Mouse (Mus musculus) midbrain, embryonic 12.5 days (tissue): Measurements from ENCODE around the gene 4930524B15Rik. TPM values are rescaled to one million over a fixed set of nuclear protein-coding genes. Genes with fewer than 3 reads are reported as not detected.

Experiments used
- ATAC-seq: fragments of 200-750 bp; cut with Nextera tagmentation; 2 replicates; pipeline ENCODE4 v1.8.0; 2017; ENCODE audit warnings: low read depth, moderate TSS enrichment, moderate library complexity; ENCODE audit not compliant: low FRiP score
- H3K27ac ChIP-seq: fragments of 300-500 bp; sonication (generic); replicated peaks from 2 replicates; pipeline ENCODE4 v1.5.1; 2016; ENCODE audit warnings: mild to moderate bottlenecking
- H3K27me3 ChIP-seq: fragments of 300-500 bp; sonication (generic); 2 replicates; pipeline ENCODE4 v1.6.1; 2016; ENCODE audit warnings: mild to moderate bottlenecking
- H3K36me3 ChIP-seq: fragments of 300-500 bp; sonication (generic); 2 replicates; pipeline ENCODE4 v1.6.1; 2016
- H3K4me1 ChIP-seq: fragments of 300-500 bp; sonication (generic); 2 replicates; pipeline ENCODE4 v1.6.1; 2016
- H3K4me2 ChIP-seq: fragments of 300-500 bp; sonication (generic); replicated peaks from 2 replicates; pipeline ENCODE4 v1.6.1; 2016; ENCODE audit warnings: mild to moderate bottlenecking, moderate library complexity
- H3K4me3 ChIP-seq: fragments of 300-500 bp; sonication (generic); 2 replicates; pipeline ENCODE4 v1.5.1; 2016; ENCODE audit warnings: mild to moderate bottlenecking
- H3K9ac ChIP-seq: fragments of 300-500 bp; sonication (generic); replicated peaks from 2 replicates; pipeline ENCODE4 v1.6.1; 2016; ENCODE audit warnings: mild to moderate bottlenecking, moderate library complexity
- H3K9me3 ChIP-seq: fragments of 300-500 bp; sonication (generic); 2 replicates; pipeline ENCODE4 v1.6.1; 2016; ENCODE audit warnings: mild to moderate bottlenecking
- WGBS: fragments of 180-500 bp; shearing (Covaris S2); methylation state at CpG from one replicate; pipeline ENCODE4 v1.1.7; 2016; 5-methylcytosine and 5-hydroxymethylcytosine counted together
- polyA plus RNA-seq: library from polyadenylated mRNA; unstranded; fragments of >200 nt; fragmentation: Nextera tagmentation; extraction: Ambion mirVana; gene quantifications from 2 replicates; pipeline ENCODE4 v1.2.1, GENCODE M21; 2016

4930524B15Rik gene
- polyA plus RNA-seq: 0.11 and 0.18 TPM in 2 replicates

DNA sequence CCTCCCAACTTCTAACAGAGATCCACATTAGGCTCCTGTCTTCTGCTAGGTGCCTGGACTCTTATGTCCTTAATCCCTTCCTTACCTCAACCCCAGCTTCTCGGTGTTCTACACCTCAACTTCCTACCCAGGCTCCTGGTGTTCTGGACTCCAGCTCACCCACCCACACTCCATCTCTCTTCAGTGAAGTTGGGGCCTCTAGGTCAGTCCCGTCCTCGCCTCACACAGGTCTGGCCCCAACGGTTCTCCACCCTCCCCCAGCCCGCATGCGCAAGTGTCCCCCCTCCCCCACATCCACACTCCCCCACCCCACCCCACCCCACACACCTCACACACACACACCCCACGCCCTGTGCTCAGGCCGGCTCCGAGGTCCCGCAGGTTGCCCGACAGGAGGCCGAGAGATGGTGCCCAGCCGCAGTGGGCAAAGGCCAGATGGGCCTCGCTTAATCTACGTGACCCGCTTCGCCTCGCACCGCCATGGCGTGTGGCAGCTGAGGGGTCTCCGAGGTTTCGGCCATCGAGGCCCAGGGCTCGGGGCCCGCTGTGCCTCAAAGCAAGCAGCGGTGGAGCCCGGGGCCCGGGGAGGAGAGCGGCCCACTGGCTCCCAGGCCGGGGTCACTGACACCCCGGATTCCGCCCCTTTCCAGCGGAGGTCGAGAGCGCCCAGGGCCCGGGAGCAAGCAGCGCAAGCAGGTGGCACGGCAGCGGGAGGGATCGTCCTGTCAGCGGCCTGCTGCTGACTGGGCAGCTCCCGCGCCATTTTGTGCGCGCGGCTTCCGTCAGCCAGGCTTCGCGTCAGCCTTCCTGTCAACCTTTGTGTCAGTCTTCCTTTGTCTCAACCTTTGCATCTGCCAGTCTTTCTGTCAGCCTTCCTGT lies at the start of gene 4930524B15Rik:
TSS of gene 4930524B15Rik (plus strand) at position 337 of the 879 bp plus-strand sequence.
- H3K9ac ChIP-seq: peak within 1 kb of the TSS; percentile 50
- H3K4me3 ChIP-seq: peak within 1 kb of the TSS; percentile 32
- peak; percentile 68; the same call in 1 of the 2 replicates for ATAC-seq
- peak within 1 kb of the TSS; percentile 51 for H3K4me2 ChIP-seq
- no peaks in the 10 kb centered on the region for H3K4me1 ChIP-seq
- WGBS: 52% methylated on average over 43 of the region's 49 CpGs
- no peaks in the 10 kb centered on the region for H3K27me3 ChIP-seq
- no peaks in the 10 kb centered on the region for H3K36me3 ChIP-seq
- H3K9me3 ChIP-seq: no peaks in the 10 kb centered on the region
- no peak within 1 kb of the TSS for H3K27ac ChIP-seq

DNA sequence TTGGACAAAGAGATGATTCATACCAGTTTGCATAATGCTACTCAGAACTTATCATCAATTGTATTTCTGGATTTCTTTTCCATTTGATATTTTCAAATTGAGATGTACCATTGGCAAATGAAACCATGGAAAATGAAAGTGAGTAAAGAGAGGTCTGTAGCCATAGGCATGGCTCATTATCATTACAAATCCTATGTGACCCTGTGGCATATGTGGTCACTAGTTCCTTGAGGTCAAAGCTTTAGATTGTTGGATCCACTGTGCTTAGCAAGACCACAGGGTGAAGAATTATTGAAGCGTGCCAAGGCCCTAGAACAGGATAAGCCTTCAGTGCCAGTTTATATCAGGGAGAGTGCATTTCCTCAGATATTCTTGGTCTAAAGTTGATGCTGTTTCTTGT lies 47.6 kb upstream of the 4930524B15Rik start:
- no peak for ATAC-seq
- H3K27me3 ChIP-seq: no peaks in the 10 kb centered on the region
- no peaks in the 10 kb centered on the region for H3K9me3 ChIP-seq
- H3K4me2 ChIP-seq: no peak overlapping the region
- peaks cover 6% of the 10 kb centered on the region; the same call in 1 of the 2 replicates for H3K36me3 ChIP-seq
- 81% methylated on average over 1 of the region's 1 CpGs for WGBS
- no peak overlapping the region for H3K4me3 ChIP-seq
- H3K9ac ChIP-seq: no peak overlapping the region
- H3K27ac ChIP-seq: no peak overlapping the region
- H3K4me1 ChIP-seq: no peaks in the 10 kb centered on the region

GRCm38 (mm10) chr11:31930051-31930450 lies 35.3 kb upstream of the 4930524B15Rik start:
- Histone ChIP-seq H3K4me3 (no peak overlapping the region), H3K4me1 (no peaks in the 10 kb centered on the region), H3K9ac (no peak overlapping the region), H3K9me3 (no peaks in the 10 kb centered on the region), H3K4me2 (no peak overlapping the region), H3K27ac (no peak overlapping the region), H3K36me3 (peaks cover 46% of the 10 kb centered on the region), H3K27me3 (no peaks in the 10 kb centered on the region)
- WGBS: 93% methylated on average over 10 of the region's 10 CpGs
- ATAC-seq: no peak

DNA sequence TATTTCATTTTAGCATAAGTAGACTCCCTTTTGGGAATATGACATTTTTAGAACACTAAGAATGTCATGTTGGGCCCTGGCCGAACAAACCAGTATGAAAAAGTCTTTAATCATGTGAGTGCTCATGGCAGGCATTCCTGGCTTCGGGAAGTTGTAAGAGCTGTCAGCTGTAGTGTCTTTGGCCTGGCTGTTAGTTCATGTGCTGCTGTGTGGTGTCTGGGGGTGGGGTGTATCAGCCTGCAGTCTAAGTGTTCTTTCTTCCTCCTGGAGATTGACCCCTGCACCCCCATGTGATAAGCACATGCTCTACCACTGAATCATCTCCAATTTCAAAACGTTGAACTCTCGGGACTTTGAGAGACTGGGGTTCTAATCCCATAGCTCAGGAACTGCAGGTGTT lies 29.7 kb upstream of the 4930524B15Rik start:
- Histone ChIP-seq H3K4me2 (no peak overlapping the region), H3K4me3 (no peak overlapping the region), H3K9ac (no peak overlapping the region), H3K27ac (no peak overlapping the region), H3K27me3 (no peaks in the 10 kb centered on the region), H3K9me3 (no peaks in the 10 kb centered on the region), H3K4me1 (0 out of 2 replicates have a peak, but pooled peaks cover under 1% of the 10 kb centered on the region), H3K36me3 (peaks cover 12% of the 10 kb centered on the region)
- 59% methylated on average over 4 of the region's 4 CpGs for WGBS
- ATAC-seq: no peak

DNA sequence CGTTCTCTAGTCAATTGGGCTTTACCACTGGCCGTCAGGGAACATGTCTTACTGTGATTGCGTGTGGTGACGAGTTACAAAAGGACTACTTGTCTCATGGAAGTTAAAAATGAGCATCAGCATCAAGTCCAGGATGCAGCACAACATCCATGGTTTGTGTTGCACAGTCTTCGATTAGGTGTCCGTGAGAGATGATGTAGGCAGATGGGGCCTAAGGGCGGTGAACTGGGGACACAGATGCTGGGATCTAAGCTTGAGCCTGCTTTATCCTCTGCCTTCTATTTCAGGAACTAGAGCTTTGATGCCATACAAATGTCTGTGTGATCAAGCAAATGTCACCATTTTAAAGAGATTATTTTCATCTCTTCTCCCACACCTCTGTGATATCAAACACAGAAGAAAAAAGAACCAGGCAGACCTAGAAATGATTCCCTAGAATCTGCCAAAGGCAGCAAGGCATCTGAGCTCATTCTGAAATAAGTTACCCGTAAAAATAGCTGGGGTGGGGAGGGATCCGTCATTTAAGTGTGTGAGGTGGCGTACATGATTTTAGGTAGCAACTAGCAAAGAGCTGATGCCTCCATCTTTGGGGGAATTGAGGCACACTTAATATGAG lies 28.4 kb upstream of the 4930524B15Rik start:
- Histone ChIP-seq H3K27ac (no peak overlapping the region), H3K9ac (no peak overlapping the region), H3K4me1 (peaks cover 13% of the 10 kb centered on the region), H3K4me2 (no peak overlapping the region), H3K36me3 (no peaks in the 10 kb centered on the region; the same call in 1 of the 2 replicates), H3K27me3 (no peaks in the 10 kb centered on the region), H3K9me3 (no peaks in the 10 kb centered on the region), H3K4me3 (no peak overlapping the region)
- no peak for ATAC-seq
- 93% methylated on average over 10 of the region's 10 CpGs for WGBS

- H3K27me3 ChIP-seq: no peaks in the 10 kb centered on the region
- no peak overlapping the region for H3K4me3 ChIP-seq
- H3K9me3 ChIP-seq: no peaks in the 10 kb centered on the region; the same call in 1 of the 2 replicates
- no peaks in the 10 kb centered on the region for H3K36me3 ChIP-seq
- WGBS: 71% methylated on average over 13 of the region's 13 CpGs
- H3K27ac ChIP-seq: peak overlapping the region; percentile 46
- ATAC-seq: peak; percentile 75
- peak overlapping the region; percentile 29 for H3K4me2 ChIP-seq
- peaks cover 13% of the 10 kb centered on the region for H3K4me1 ChIP-seq
- no peak overlapping the region for H3K9ac ChIP-seq
These were observed 24.3 kb upstream of the 4930524B15Rik start for GRCm38 (mm10) chr11:31940898-31941639.

DNA sequence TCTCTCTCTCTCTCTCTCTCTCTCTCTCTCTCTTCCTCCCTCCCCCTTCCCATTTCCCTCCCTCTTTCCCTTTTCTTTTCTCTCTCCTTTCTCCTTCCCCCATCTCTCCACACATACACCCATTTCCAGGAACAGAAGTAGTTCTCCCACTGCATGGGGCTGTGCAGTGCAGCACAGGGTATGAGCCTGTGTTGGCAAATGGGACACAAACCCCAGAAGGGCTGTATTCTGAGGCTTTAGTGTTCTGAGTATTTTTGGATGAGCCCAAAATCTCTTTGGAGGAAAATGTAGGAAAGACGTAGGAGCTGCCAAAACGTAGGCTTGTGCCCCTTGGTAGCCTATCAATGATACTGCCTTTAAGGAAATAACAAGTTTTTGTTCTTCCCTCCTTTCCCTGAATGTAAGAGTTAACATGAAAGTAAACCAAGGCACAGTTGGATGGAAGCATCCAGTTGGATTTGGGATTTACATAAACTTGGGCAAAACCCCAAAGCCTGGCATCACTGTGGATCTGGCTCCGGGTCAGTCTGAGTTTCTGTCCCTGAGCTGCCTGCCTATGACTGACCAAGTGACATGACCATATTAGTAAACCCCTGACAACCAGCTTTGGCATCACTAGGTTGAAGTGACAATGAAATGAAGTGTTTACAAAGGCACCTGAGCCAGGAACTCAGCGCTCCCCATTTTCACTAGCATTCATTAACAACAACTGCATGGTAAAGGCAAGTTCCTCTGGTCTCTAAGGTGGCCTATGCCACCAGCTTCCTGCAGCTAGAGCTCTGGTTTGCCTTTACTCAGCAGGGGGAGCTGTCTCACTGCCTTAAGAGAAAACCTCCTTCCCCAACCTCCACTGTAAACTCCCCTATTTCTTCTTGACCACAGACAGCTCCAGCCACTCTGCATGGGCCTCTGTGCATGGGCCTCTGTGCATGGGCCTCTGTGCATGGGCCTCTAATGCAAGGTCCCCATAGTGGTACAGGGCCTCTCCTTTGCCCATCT lies 23.5 kb upstream of the 4930524B15Rik start:
- no peak overlapping the region for H3K27ac ChIP-seq
- no peak overlapping the region for H3K4me3 ChIP-seq
- H3K4me1 ChIP-seq: peaks cover 13% of the 10 kb centered on the region
- H3K36me3 ChIP-seq: no peaks in the 10 kb centered on the region
- H3K27me3 ChIP-seq: no peaks in the 10 kb centered on the region
- H3K9ac ChIP-seq: no peak overlapping the region
- no peak for ATAC-seq
- H3K9me3 ChIP-seq: no peaks in the 10 kb centered on the region; the same call in 1 of the 2 replicates
- 86% methylated on average over 4 of the region's 4 CpGs for WGBS
- no peak overlapping the region for H3K4me2 ChIP-seq

GRCm38 (mm10) chr11:31945471-31945870 lies 19.9 kb upstream of the 4930524B15Rik start:
- 83% methylated on average over 3 of the region's 3 CpGs for WGBS
- no peak overlapping the region for H3K27ac ChIP-seq
- no peak overlapping the region for H3K4me2 ChIP-seq
- no peak for ATAC-seq
- no peaks in the 10 kb centered on the region for H3K36me3 ChIP-seq
- peaks cover 25% of the 10 kb centered on the region for H3K4me1 ChIP-seq
- H3K27me3 ChIP-seq: peaks cover 3% of the 10 kb centered on the region; the same call in 1 of the 2 replicates
- H3K9ac ChIP-seq: no peak overlapping the region
- no peaks in the 10 kb centered on the region; the same call in 1 of the 2 replicates for H3K9me3 ChIP-seq
- no peak overlapping the region for H3K4me3 ChIP-seq

GRCm38 (mm10) chr11:31948462-31949330 lies 16.7 kb upstream of the 4930524B15Rik start:
- 23% methylated on average over 15 of the region's 15 CpGs for WGBS
- H3K4me1 ChIP-seq: peaks cover 13% of the 10 kb centered on the region

GRCm38 (mm10) chr11:31949331-31949785 lies 16.0 kb upstream of the 4930524B15Rik start:
- Histone ChIP-seq H3K4me1 (peaks cover 13% of the 10 kb centered on the region), H3K9ac (peak overlapping the region; percentile 37; the same call in 1 of the 2 replicates), H3K27me3 (peaks cover 6% of the 10 kb centered on the region), H3K4me2 (peak overlapping the region; percentile 59), H3K27ac (no peak overlapping the region), H3K4me3 (peak overlapping the region; percentile 47), H3K9me3 (no peaks in the 10 kb centered on the region; the same call in 1 of the 2 replicates), H3K36me3 (no peaks in the 10 kb centered on the region)
- ATAC-seq: peak; percentile 93
- WGBS: 2% methylated on average over 17 of the region's 17 CpGs

More at GRCm38 (mm10) chr11:31948462-31949330, 16.7 kb upstream of the 4930524B15Rik start:
- no peaks in the 10 kb centered on the region for H3K36me3 ChIP-seq
- no peaks in the 10 kb centered on the region; the same call in 1 of the 2 replicates for H3K9me3 ChIP-seq
- peak overlapping the region; percentile 47 for H3K4me3 ChIP-seq
- peaks cover 6% of the 10 kb centered on the region for H3K27me3 ChIP-seq
- peak overlapping the region; percentile 37; the same call in 1 of the 2 replicates for H3K9ac ChIP-seq
- ATAC-seq: peak; percentile 57
- H3K27ac ChIP-seq: no peak overlapping the region
- H3K4me2 ChIP-seq: peak overlapping the region; percentile 59
